Mouse (Mus musculus) liver, adult (tissue): ENCODE results near the gene Snrpe.
A peak's percentile ranks its signal among the peaks of the same experiment; 100 is the strongest.

Source experiments
- GATA4 ChIP-seq: IDR thresholded peaks from 2 replicates; pipeline ENCODE4 v1.6.1; 2014; ENCODE audit warnings: mild to moderate bottlenecking, low read length; ENCODE audit not compliant: insufficient replicate concordance

The Snrpe gene

GRCm38 (mm10) chr1:133609771-133610502 is at the start of gene Snrpe:
Gene Snrpe (minus strand): TSS chr1:133610291.
- TF ChIP-seq GATA4, result peak; percentile 73; the same call in 1 of the 2 replicates

- no peak for TF ChIP-seq GATA4
Measured at GRCm38 (mm10) chr1:133658878-133659277, 48.8 kb upstream of the Snrpe start.

- TF ChIP-seq GATA4, result no peak
Measured at GRCm38 (mm10) chr1:133656811-133657210, 46.7 kb upstream of the Snrpe start.

DNA sequence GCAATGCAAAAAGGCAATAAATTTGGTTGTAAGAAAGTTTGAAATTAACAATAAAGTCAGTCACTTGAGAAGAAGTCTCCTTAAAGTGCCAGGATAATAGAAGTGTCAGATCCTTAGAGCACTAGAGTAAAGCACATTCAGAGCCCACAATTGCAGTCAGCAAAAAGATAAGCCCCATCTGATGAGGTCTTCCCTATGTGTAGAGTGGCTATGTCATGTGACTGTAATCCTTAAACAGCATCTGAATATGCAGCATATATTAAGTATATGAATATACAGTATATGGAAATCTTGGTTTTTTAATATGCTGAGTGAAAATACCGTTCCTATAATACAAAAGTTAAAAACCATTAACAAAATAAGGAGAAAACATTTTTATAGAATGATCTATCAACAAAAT is 42.9 kb upstream of the Snrpe start:
- no peak for TF ChIP-seq GATA4

- TF ChIP-seq GATA4, result no peak
Measured at GRCm38 (mm10) chr1:133650288-133651055, 40.4 kb upstream of the Snrpe start.

- no peak for TF ChIP-seq GATA4
Measured at GRCm38 (mm10) chr1:133645652-133646051, 35.6 kb upstream of the Snrpe start.

DNA sequence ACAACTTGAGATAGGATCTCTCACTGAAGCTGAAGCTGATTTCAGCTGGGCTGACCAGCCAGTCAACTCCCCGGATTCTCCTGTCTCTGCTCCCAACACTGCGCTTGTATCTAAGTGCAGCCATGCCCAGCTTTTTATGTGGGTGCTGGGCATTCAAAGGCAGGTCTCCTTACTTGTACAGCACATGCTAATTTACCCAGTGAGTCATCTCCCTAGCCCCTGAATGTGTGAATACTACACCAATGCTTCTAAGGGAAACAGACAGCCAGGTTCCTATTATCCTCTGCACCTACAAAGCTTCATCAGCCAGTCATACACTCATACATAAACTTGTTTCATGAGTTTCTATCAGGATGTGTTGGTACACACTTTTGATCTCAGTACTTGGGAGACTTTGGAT is 31.1 kb upstream of the Snrpe start:
- no peak for TF ChIP-seq GATA4

GRCm38 (mm10) chr1:133638517-133638916 is 28.4 kb upstream of the Snrpe start:
- no peak for TF ChIP-seq GATA4

- TF ChIP-seq GATA4, result no peak
Measured at GRCm38 (mm10) chr1:133632168-133632567, 22.1 kb upstream of the Snrpe start.

GRCm38 (mm10) chr1:133625052-133625451 is 15.0 kb upstream of the Snrpe start:
- no peak for TF ChIP-seq GATA4

GRCm38 (mm10) chr1:133618311-133618710 is 8.2 kb upstream of the Snrpe start:
- no peak for TF ChIP-seq GATA4

GRCm38 (mm10) chr1:133617908-133618307 is 7.8 kb upstream of the Snrpe start:
- TF ChIP-seq GATA4, result no peak

GRCm38 (mm10) chr1:133613817-133614216 is 3.7 kb upstream of the Snrpe start:
- TF ChIP-seq GATA4, result no peak

GRCm38 (mm10) chr1:133611436-133611835 is 1.3 kb upstream of the Snrpe start:
- no peak for TF ChIP-seq GATA4

GRCm38 (mm10) chr1:133610601-133611000 is 510 bp upstream of the Snrpe start:
- TF ChIP-seq GATA4, result no peak

GRCm38 (mm10) chr1:133603174-133603573 is 6.9 kb downstream of the Snrpe start:
- no peak for TF ChIP-seq GATA4
